Mouse (Mus musculus) splenic B cell, adult 2 months (primary cell): ENCODE data around the gene Nr1i3.

Experiments
- DNase-seq: peaks from one replicate; pipeline ENCODE4 v3.0.0-alpha.2; 2011; ENCODE audit warnings: low read depth, low spot score
- H3K27me3 ChIP-seq: 2 replicates; pipeline ENCODE4 v1.6.1; 2012; ENCODE audit warnings: mild to moderate bottlenecking, low read length, moderate library complexity, mixed read lengths; ENCODE audit not compliant: control insufficient read depth, poor library complexity, insufficient read depth, severe bottlenecking
- H3K36me3 ChIP-seq: 2 replicates; pipeline ENCODE4 v1.6.1; 2012; ENCODE audit warnings: mild to moderate bottlenecking, low read length, moderate library complexity, mixed read lengths; ENCODE audit not compliant: control insufficient read depth, poor library complexity, insufficient read depth, severe bottlenecking

The Nr1i3 gene

DNA sequence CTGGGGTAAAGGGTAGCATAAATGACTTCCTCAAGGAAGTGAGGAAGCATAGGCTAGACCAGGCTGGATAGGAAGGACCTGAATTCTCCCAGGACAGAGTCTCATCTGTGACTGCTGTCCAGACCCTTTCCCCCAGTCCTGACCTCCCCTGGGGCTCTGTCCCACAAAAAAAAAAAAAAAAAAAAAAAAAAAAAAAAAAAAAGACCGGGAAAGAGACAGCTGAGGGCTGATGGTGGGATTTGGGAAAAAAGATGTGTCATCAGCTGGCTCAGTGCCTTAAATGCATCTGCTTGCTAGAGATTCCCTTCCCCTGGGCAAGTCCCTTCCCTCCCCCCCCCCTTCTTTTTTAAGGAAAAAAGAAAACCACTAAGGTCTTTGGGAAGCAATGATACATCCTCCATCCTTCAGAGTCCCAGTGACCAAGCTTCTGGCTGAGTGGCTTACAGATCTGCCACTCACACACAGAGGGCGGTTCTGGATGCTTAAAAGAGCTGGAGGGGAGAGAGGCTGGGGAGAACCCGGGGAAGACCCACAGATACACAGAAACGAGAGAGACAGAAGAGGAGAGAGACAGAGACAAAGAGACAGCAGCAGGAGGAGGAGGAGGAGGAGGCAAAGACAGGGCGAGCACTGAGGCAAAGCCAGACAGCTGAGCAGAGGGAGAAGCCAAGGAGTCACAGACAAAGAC is 36.3 kb downstream of the Nr1i3 start, which contains the start of gene Adamts4:
TSS of gene Adamts4 (plus strand) at position 509 of the 688 bp plus-strand sequence.
- H3K27me3 ChIP-seq = no peaks in the 10 kb centered on the region
- H3K36me3 ChIP-seq = 0 out of 2 replicates have a peak, but pooled peaks cover 2% of the 10 kb centered on the region
- DNase-seq = no peak

DNA sequence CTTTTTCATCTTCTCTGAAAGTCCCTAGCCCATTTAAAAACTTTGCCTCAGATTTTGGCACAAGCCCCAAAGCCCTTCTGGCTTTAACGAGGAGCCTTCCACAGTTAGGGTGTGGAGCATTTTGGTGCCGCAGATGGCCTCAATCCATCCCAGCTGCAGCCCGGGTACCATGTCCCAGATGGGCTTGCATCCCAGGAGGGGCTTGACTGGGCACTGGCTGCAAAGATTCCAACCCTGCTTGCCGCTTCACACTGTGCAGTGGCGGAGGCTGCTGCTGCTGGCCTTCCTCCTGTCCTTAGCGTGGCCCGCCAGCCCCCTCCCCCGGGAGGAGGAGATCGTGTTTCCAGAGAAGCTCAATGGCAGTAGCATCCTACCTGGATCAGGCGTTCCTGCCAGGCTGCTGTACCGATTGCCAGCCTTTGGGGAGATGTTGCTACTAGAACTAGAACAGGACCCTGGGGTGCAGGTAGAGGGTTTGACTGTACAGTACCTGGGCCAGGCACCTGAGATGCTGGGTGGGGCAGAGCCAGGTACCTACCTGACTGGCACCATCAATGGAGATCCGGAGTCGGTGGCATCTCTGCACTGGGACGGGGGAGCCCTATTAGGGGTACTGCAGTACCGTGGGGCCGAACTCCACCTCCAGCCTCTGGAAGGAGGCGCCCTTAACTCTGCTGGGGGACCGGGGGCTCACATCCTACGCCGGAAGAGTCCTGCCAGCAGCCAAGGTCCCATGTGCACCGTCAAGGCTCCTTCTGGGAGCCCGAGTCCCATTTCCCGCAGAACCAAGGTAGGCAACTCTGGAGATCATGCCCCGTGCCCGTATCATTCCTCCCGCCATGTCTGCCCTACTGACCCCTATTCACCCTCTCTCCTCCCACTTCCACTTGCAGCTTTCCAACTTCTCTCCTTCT is 37.2 kb downstream of the Nr1i3 start, which contains the start of gene Ndufs2:
TSS of gene Ndufs2 (minus strand) at position 709 of the 914 bp plus-strand sequence.
- DNase-seq = no peak
- Histone ChIP-seq H3K27me3 (no peaks in the 10 kb centered on the region), H3K36me3 (no peaks in the 10 kb centered on the region)

DNA sequence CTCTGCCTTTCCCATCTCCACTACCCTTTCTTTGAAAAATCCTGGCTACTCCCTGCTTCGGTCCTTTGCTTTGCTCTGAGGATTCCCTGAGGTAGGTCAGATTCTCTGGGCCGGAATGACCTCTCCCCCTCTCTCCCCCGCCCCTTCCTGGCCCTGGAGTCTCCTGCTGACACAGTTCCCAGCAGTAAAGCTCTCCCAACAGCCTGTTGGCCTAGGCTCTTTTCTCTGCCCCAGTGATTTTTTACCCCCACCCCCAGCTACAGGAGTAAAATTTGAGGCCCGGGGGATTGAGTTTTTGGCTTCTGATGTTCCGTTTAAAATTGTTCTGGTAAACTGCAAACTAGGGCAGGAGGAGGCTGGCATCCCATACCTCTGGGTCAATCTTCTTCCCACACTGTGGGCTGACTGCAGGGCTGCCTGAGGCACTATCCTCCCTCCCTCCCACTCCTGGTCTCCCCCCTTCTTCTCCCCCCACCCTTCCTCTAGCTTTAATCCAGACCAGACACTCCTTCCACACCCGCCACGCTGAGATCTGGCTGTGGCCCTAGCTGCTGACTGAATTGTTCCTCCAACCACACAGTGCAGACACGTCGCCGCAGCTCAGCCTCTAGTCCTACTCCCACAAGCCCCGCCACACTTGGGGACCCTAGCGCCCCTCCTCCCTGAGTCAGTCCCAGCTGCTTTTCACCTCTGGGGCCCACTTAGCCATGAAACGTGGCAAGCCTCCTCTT is 38.0 kb downstream of the Nr1i3 start:
- no peak for DNase-seq
- Histone ChIP-seq H3K36me3 (no peaks in the 10 kb centered on the region), H3K27me3 (no peaks in the 10 kb centered on the region)

DNA sequence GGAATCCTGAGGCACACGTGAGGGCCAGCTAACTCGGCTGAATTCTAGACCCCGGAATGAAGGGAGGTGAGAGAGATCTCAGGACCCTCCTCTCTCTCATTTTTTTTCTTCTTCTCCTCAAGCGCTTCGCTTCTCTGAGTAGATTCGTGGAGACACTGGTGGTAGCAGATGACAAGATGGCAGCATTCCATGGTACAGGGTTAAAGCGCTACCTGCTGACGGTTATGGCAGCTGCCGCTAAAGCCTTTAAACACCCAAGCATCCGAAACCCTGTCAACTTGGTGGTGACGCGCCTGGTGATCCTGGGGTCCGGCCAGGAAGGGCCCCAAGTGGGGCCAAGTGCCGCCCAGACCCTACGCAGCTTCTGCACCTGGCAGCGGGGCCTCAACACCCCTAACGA is 38.6 kb downstream of the Nr1i3 start:
- no peaks in the 10 kb centered on the region for H3K36me3 ChIP-seq
- no peak for DNase-seq
- no peaks in the 10 kb centered on the region for H3K27me3 ChIP-seq

DNA sequence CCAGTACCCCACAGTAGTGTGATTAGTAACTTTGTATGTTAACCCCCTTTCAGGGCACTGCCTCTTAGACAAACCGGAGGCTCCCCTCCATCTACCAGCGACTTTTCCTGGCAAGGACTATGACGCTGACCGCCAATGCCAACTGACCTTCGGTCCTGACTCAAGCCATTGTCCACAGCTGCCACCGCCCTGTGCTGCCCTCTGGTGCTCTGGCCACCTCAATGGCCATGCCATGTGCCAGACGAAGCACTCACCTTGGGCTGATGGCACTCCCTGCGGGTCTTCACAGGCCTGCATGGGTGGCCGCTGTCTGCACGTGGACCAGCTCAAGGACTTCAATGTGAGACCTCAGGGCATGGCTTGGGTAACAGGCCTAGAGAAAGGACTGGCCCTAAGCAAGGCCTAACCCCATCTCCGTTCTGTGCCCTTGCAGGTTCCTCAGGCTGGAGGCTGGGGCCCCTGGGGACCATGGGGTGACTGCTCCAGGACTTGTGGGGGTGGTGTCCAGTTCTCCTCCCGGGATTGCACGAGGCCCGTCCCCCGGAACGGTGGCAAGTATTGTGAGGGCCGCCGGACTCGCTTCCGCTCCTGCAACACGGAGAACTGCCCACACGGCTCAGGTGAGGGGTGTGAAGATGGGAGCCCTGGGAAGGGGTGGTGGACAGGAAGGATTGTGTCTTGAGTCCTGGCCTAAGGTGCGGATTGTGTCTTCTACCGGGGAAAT is 42.5 kb downstream of the Nr1i3 start:
- Histone ChIP-seq H3K27me3 (no peaks in the 10 kb centered on the region), H3K36me3 (no peaks in the 10 kb centered on the region)
- DNase-seq = no peak

DNA sequence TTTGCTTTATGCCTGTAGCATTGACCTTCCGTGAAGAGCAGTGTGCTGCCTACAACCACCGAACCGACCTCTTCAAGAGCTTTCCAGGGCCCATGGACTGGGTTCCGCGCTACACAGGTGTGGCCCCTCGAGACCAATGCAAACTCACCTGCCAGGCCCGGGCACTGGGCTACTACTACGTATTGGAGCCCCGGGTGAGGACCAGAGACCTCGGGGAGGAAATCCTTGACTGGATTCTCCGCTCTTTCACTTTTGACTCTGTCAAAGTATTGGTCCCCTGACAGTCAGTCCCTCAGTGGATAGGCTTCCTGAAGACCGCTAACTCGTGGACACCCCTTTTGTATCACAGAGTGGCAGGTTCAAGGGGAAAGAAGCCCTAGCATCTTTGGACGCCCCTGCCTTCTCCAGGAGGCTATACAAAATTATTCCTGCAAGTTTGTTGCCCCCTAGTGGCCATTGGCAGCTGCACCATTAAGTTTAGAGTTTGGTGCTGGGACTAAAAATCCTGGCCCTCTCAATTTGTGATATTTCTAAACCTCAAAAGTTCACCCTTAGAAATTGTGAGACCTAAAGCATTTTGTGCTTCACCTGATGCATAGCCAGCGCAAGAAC is 43.3 kb downstream of the Nr1i3 start:
- H3K36me3 ChIP-seq = no peaks in the 10 kb centered on the region
- DNase-seq = peak; percentile 77
- no peaks in the 10 kb centered on the region for H3K27me3 ChIP-seq

DNA sequence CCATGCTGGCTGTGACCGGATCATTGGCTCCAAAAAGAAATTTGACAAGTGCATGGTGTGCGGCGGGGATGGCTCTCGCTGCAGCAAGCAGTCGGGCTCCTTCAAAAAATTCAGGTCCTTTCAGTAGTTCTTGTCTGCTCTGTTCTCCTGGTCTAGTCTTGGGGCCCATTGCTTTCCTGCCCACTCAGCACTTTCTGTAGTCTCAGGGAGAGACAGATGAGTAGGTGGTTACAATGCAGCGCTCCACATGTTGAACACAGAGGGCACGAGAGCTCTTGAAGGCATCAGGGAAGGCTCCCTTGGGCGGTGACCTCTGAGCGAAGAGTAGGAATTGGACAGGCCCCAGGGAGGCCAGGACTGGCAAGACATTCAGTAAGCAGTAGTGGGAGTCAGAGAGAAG is 44.0 kb downstream of the Nr1i3 start:
- no peaks in the 10 kb centered on the region for H3K27me3 ChIP-seq
- DNase-seq = no peak
- H3K36me3 ChIP-seq = no peaks in the 10 kb centered on the region

DNA sequence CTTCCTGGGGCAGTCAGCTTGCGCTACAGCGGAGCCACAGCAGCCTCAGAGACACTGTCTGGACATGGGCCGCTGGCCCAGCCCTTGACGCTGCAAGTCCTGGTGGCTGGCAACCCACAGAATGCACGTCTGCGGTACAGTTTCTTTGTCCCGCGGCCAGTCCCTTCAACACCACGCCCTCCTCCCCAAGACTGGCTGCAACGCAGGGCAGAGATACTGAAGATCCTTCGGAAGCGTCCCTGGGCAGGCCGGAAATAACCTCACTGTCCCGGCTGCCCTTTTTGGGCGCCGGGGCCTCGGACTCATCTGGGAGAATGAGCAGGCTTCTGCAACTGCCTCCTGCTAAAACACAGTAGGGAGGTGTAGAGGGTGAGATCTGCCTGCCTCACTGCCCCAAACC is 45.2 kb downstream of the Nr1i3 start:
- H3K36me3 ChIP-seq = no peaks in the 10 kb centered on the region
- no peak for DNase-seq
- H3K27me3 ChIP-seq = no peaks in the 10 kb centered on the region

DNA sequence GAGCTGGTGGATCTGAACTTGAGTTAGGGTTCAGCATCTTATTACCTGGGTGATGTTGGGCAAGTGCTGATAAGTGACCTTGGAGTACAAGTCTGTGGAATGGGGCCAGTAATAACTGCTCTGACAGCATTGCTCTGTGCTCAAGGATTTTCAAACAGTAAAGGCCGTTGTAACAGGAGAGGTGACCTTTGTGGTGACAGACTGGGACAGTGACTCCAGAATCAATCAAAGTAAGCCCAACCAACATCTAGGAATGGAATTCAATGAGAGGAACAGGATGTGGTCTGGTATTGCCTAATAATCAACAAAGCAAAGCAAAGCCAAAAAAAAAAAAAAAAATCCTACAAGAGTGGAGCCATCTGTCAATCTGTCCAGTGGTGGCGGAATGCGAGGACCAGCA is 46.5 kb downstream of the Nr1i3 start:
- Histone ChIP-seq H3K27me3 (no peaks in the 10 kb centered on the region), H3K36me3 (no peaks in the 10 kb centered on the region)
- DNase-seq = no peak

DNA sequence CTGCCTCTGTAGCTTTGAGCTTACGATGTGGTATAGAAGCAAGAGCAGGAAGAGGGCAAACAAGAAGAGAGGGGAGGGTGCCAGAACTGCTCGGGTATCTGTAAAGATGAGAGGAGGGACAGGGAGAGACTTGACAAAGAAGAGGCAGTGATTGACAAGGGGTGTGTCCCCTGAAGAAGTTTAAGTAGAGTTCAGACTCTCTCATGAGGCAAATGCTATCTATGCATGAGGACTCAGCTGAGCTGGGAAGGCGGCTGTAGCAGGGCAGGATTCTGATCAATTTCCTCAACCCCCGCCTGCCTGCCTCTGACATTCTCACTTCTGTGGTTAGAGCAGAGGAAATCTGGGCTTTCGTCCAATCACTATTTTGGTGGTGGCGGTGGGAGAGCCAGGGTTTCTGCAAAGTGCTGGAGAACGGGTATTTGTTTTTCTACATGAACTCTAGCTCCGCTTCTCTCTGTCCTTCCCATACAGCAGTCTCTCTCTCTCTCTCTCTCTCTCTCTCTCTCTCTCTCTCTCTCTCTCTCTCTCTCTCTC is 48.9 kb downstream of the Nr1i3 start:
- no peak for DNase-seq
- no peaks in the 10 kb centered on the region for H3K27me3 ChIP-seq
- H3K36me3 ChIP-seq = no peaks in the 10 kb centered on the region

DNA sequence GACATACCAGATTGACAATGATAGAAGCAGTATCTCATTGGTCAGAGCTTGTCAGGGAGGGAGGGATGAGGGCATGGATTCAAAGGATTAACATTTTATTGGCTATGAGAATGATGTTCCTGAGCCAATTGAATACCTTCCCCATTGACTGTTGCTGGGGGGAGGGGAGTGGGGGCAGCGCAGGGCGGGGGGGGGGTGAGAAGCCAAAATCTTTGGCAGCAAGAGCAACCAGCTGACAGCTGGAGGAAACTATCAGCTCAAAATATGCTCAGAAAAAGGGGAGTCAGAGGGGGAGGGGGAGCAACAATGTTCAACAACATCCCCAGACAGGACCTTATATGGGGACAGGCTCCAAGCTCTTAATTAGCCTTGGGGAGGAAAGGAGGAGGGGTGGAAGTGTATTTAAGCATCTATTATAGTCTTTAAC is 49.4 kb downstream of the Nr1i3 start:
- DNase-seq = no peak
- H3K27me3 ChIP-seq = no peaks in the 10 kb centered on the region
- H3K36me3 ChIP-seq = no peaks in the 10 kb centered on the region

DNA sequence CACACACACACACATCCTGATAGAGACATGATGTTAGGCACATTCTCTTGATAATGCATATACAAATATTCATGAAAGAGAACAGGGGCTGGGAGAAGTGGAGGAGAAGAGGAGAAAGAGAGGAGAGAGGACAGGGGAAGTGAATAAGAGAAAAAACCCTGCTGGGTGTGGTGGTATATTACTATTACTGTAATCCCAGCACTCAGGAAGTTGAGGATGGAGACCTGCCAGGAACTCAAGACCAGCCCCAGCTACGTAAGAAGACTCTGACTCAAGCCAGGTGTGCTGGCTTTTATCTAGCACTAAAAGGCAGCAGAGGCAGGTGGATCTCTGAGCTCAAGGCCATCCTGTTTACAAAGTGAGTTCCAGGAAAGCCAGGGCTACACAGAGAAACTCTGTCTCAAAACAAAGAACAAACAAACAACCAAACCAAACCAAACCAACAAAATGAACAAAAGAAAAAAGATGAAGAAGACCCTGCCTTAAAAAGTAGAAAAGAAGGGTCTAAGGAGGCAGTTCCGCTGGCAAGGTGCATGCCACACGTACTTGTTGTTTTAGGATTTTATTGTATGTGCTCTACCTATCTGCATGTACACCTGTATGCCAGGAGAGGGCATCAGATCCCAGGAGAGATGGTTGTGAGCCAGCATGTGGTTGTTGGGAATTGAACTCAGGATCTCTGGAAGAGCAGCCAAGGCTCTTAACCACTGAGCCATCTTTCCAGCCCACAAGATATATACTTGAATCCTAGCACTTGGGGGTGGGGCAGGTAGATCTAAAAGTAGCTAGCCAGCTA is 50.1 kb downstream of the Nr1i3 start:
- Histone ChIP-seq H3K36me3 (no peaks in the 10 kb centered on the region), H3K27me3 (no peaks in the 10 kb centered on the region)
- no peak for DNase-seq
